Mouse (Mus musculus) small intestine, adult 2 months (tissue): Measurements from ENCODE around the gene Nlgn2.

Source experiments
- CTCF ChIP-seq: fragments of 200-500 bp; IDR thresholded peaks from 2 replicates; pipeline ENCODE4 v1.5.1; 2012; ENCODE audit warnings: low read depth, mild to moderate bottlenecking, control low read depth, inconsistent platforms, low read length, moderate library complexity, mixed read lengths; ENCODE audit not compliant: insufficient replicate concordance, insufficient read length; ENCODE audit errors: extremely low read depth
- POLR2A ChIP-seq: fragments of 200-500 bp; IDR thresholded peaks from 2 replicates; pipeline ENCODE4 v1.6.1; 2012; ENCODE audit warnings: low read depth, mild to moderate bottlenecking, control low read depth, inconsistent platforms, low read length, moderate library complexity

GRCm38 (mm10) chr11:69777504-69778257 is 59.9 kb downstream of the Nlgn2 start:
- TF ChIP-seq CTCF (no peak), POLR2A (no peak)
